Mouse (Mus musculus) kidney, embryonic 14.5 days (tissue): ENCODE results near the gene Clip1. TPM values are rescaled to one million over a fixed set of nuclear protein-coding genes. Genes with fewer than 3 reads are reported as not detected.
"Not testable (repeated sequence)": the region's sequence is repeated elsewhere in the genome, so short reads cannot be mapped to it uniquely, and the experiment has no call there.

Source experiments
- ATAC-seq: fragments of 200-750 bp; cut with Nextera tagmentation; 2 replicates; pipeline ENCODE4 v1.8.0; 2017; ENCODE audit warnings: moderate number of reproducible peaks, mild to moderate bottlenecking, moderate TSS enrichment, moderate library complexity; ENCODE audit not compliant: low FRiP score, low TSS enrichment
- H3K27ac ChIP-seq: fragments of 300-500 bp; sonication (generic); 2 replicates; pipeline ENCODE4 v1.5.1; 2014; ENCODE audit warnings: low read depth, mild to moderate bottlenecking, low read length, moderate library complexity, mixed read lengths
- H3K27me3 ChIP-seq: fragments of 300-500 bp; sonication (generic); 2 replicates; pipeline ENCODE4 v1.6.1; 2014; ENCODE audit warnings: mild to moderate bottlenecking, low read length; ENCODE audit not compliant: control insufficient read depth, insufficient read depth
- H3K36me3 ChIP-seq: fragments of 300-500 bp; sonication (generic); 2 replicates; pipeline ENCODE4 v1.6.1; 2014; ENCODE audit warnings: low read length, mixed read lengths; ENCODE audit not compliant: control insufficient read depth, insufficient read depth
- H3K4me1 ChIP-seq: fragments of 300-500 bp; sonication (generic); 2 replicates; pipeline ENCODE4 v1.6.1; 2014; ENCODE audit warnings: low read length, mixed read lengths; ENCODE audit not compliant: control insufficient read depth, insufficient read depth
- H3K4me2 ChIP-seq: fragments of 300-500 bp; sonication (generic); replicated peaks from 2 replicates; pipeline ENCODE4 v1.6.1; 2014; ENCODE audit warnings: low read depth, mild to moderate bottlenecking, low read length
- H3K4me3 ChIP-seq: fragments of 300-500 bp; sonication (generic); 2 replicates; pipeline ENCODE4 v1.5.1; 2014; ENCODE audit warnings: mild to moderate bottlenecking, low read length
- H3K9ac ChIP-seq: fragments of 300-500 bp; sonication (generic); 2 replicates; pipeline ENCODE4 v1.6.1; 2014; ENCODE audit warnings: low read depth, mild to moderate bottlenecking, low read length, moderate library complexity
- H3K9me3 ChIP-seq: fragments of 300-500 bp; sonication (generic); 2 replicates; pipeline ENCODE4 v1.6.1; 2016; ENCODE audit warnings: low read length; ENCODE audit not compliant: control insufficient read depth
- WGBS: fragments of 180-500 bp; shearing (Covaris S2); extraction: QIAGEN DNeasy Blood & Tissue Kit; methylation state at CpG from one replicate; pipeline ENCODE4 v1.1.7; 2014; 5-methylcytosine and 5-hydroxymethylcytosine counted together
- polyA plus RNA-seq: library from polyadenylated mRNA; unstranded; fragments of >200 nt; fragmentation: Nextera tagmentation; extraction: Ambion mirVana; gene quantifications from 2 replicates; pipeline ENCODE4 v1.2.1, GENCODE M21; 2014

Gene Clip1
- polyA plus RNA-seq: 20.7 and 32.6 TPM in 2 replicates

GRCm38 (mm10) chr5:123684221-123685144 lies at the start of gene Clip1:
Clip1 (minus strand) TSS chr5:123684618.
- peak; percentile 54 for ATAC-seq
- peak within 1 kb of the TSS; percentile 96 for H3K9ac ChIP-seq

DNA sequence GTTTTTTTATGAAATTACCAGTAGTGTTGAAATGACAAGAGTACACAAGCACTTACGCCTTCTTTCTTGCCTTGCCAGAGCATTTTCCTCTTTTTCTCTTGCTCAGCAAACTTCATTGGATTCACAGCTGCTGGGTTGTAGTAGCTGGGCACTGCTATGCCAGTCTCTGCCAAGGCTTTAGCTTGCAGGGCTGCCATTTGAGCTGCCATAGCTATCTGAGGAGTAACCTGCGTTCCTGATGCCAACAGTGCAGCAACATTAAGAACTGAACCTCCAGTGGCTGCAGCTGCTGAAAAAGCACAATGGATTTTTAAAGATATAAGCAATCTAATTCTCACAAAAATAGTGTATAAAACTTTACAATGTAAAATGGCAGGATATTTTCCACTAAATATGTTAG lies 46.6 kb upstream of the Clip1 start:
- WGBS: 99% methylated on average over 2 of the region's 2 CpGs
- no peak overlapping the region for H3K4me2 ChIP-seq
- H3K27me3 ChIP-seq: no peaks in the 10 kb centered on the region
- no peak overlapping the region for H3K4me3 ChIP-seq
- no peak overlapping the region for H3K27ac ChIP-seq
- H3K9ac ChIP-seq: no peak overlapping the region
- no peaks in the 10 kb centered on the region for H3K9me3 ChIP-seq
- no peaks in the 10 kb centered on the region for H3K4me1 ChIP-seq
- ATAC-seq: no peak
- peaks cover 90% of the 10 kb centered on the region for H3K36me3 ChIP-seq

More at GRCm38 (mm10) chr5:123684221-123685144, at the start of gene Clip1:
- peak within 1 kb of the TSS; percentile 95 for H3K4me2 ChIP-seq
- H3K27me3 ChIP-seq: no peaks in the 10 kb centered on the region
- no peaks in the 10 kb centered on the region for H3K9me3 ChIP-seq
- peaks cover 13% of the 10 kb centered on the region for H3K4me1 ChIP-seq
- WGBS: 1% methylated on average over 63 of the region's 64 CpGs
- H3K36me3 ChIP-seq: no peaks in the 10 kb centered on the region
- peak within 1 kb of the TSS; percentile 81 for H3K27ac ChIP-seq
- peak within 1 kb of the TSS; percentile 72 for H3K4me3 ChIP-seq

GRCm38 (mm10) chr5:123723816-123724215 lies 39.4 kb upstream of the Clip1 start:
- H3K4me1 ChIP-seq, H3K9ac ChIP-seq, H3K27ac ChIP-seq, H3K9me3 ChIP-seq, H3K4me3 ChIP-seq, H3K4me2 ChIP-seq, H3K27me3 ChIP-seq, ATAC-seq: not testable (repeated sequence)
- whole genome bisulfite sequencing: 87% methylated on average over 7 of the region's 7 CpGs
- H3K36me3 ChIP-seq: peaks cover 19% of the 10 kb centered on the region

- Histone ChIP-seq H3K36me3 (peaks cover 18% of the 10 kb centered on the region), H3K9ac (peak within 1 kb of the TSS; percentile 90), H3K27ac (peak within 1 kb of the TSS; percentile 89), H3K4me2 (peak within 1 kb of the TSS; percentile 64), H3K9me3 (no peaks in the 10 kb centered on the region), H3K27me3 (no peaks in the 10 kb centered on the region), H3K4me1 (peaks cover 14% of the 10 kb centered on the region), H3K4me3 (peak within 1 kb of the TSS; percentile 83)
- under 1% methylated on average over 83 of the region's 83 CpGs for WGBS
- peak; percentile 100 for ATAC-seq
These were observed 36.2 kb upstream of the Clip1 start, which contains the start of gene Zcchc8 for GRCm38 (mm10) chr5:123720328-123721311. Zcchc8 (minus strand) TSS chr5:123721100.

- no peak overlapping the region for H3K4me3 ChIP-seq
- WGBS: 90% methylated on average over 4 of the region's 4 CpGs
- no peak overlapping the region for H3K9ac ChIP-seq
- H3K4me2 ChIP-seq: no peak overlapping the region
- no peak overlapping the region for H3K27ac ChIP-seq
- H3K9me3 ChIP-seq: no peaks in the 10 kb centered on the region
- H3K27me3 ChIP-seq: no peaks in the 10 kb centered on the region
- ATAC-seq: no peak
- peaks cover 14% of the 10 kb centered on the region for H3K4me1 ChIP-seq
- peaks cover 73% of the 10 kb centered on the region for H3K36me3 ChIP-seq
These were observed 30.2 kb upstream of the Clip1 start for GRCm38 (mm10) chr5:123714622-123715021.

DNA sequence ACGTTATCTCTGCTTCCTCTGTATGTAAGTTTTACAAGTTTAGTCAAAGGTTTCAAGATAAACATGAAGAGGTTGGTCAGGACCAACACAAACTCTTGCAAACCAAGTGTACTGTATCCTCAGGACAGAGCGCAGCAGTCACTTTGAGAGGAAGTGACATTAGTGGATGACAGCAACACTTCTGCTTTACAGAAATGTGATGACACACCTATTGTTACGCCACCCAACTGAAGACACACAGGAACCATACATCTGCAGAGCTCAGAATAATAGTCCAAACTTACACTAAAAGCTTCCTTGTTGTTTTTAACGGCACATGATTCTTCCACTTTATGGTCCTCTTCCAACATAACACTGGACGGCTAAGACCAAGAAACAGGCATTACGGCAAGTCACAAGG lies 29.4 kb upstream of the Clip1 start:
- no peak for ATAC-seq
- Histone ChIP-seq H3K27ac (no peak overlapping the region), H3K9me3 (no peaks in the 10 kb centered on the region), H3K9ac (no peak overlapping the region), H3K4me3 (no peak overlapping the region), H3K27me3 (no peaks in the 10 kb centered on the region), H3K36me3 (peaks cover 81% of the 10 kb centered on the region), H3K4me1 (peaks cover 8% of the 10 kb centered on the region), H3K4me2 (no peak overlapping the region)
- 93% methylated on average over 6 of the region's 6 CpGs for WGBS

- Histone ChIP-seq H3K36me3 (peaks cover 93% of the 10 kb centered on the region), H3K27ac (no peak overlapping the region), H3K9ac (no peak overlapping the region), H3K4me1 (no peaks in the 10 kb centered on the region), H3K4me3 (no peak overlapping the region), H3K4me2 (no peak overlapping the region), H3K27me3 (no peaks in the 10 kb centered on the region), H3K9me3 (no peaks in the 10 kb centered on the region)
- no peak for ATAC-seq
- WGBS: 85% methylated on average over 4 of the region's 4 CpGs
These were observed 25.2 kb upstream of the Clip1 start for GRCm38 (mm10) chr5:123709571-123709970.

GRCm38 (mm10) chr5:123708598-123708997 lies 24.2 kb upstream of the Clip1 start:
- no peaks in the 10 kb centered on the region for H3K27me3 ChIP-seq
- H3K4me3 ChIP-seq: no peak overlapping the region
- no peak overlapping the region for H3K27ac ChIP-seq
- H3K4me1 ChIP-seq: no peaks in the 10 kb centered on the region
- H3K9me3 ChIP-seq: no peaks in the 10 kb centered on the region
- H3K4me2 ChIP-seq: no peak overlapping the region
- no peak for ATAC-seq
- 92% methylated on average over 12 of the region's 12 CpGs for WGBS
- peaks cover 93% of the 10 kb centered on the region for H3K36me3 ChIP-seq
- H3K9ac ChIP-seq: no peak overlapping the region
